Mouse (Mus musculus): ENCODE data around the gene Thsd7a.

The Thsd7a gene

DNA sequence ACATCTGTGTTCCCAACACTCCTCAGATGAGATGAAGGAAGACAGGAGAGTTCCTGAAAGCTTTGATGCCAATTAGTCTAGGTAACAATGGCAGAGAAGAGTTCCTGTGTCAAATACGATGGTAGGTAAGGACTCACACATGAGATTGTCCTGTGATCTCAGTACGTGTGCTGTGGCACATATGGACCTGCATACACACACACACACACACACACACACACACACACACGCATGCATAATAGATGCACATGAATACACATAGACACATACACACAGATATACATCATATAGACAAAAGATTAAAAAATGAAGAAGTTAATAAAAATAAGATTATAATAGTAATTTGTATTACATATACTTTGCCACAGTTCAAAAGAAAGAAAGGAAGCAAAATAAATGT lies 56.0 kb downstream of the Thsd7a start:
- no peak for DNase-seq (ENCODE audit: inconsistent ontology term)

DNA sequence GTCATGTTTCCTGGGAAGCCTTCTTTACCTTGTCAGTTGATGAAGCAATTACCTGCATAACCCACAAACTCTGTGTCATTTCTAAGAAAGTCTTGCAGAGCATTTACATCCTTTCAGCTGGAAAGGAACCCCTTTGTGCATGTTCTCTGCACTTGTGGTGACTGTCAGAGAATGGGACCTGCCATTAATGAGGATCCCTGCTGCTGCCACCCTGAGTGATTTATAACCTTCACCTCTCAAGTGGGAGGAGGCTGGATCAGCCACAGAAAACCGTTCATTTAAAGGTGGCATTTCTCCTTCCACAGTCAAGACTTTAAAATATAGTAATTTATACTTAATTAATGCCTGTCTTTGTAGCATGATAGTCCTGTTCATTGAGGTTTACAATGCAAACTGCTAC lies 99.6 kb downstream of the Thsd7a start:
- DNase-seq (ENCODE audit: inconsistent ontology term), result no peak

DNA sequence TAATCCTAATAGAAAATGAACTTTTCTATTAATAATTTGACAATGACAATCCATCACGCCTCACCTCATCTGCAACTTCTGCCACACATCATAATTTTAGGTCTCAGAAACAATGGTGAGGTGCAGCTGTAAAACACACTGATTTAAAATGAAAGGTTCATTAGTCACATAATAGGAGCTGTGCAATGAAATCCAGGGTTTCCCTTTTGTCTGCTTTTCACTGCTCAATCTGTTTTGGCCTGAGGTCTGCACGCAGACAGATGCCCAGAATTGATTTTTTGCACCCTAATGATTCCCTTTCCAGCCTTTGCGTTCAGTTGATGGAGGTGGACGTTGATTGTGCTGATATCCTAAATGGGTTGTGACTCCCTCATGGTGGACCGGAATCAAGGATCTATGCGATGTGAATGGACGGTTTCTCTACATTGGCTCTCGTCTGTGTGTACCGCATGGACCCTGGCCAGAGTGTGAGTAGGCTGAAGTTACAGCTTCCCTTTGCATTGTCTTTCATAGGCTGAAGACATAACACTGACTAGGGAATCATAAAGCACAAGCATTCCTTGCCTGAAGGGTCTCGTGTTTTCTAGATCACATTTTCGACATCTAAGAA lies 120.5 kb downstream of the Thsd7a start:
- DNase-seq (ENCODE audit: inconsistent ontology term), result peak; percentile 6

DNA sequence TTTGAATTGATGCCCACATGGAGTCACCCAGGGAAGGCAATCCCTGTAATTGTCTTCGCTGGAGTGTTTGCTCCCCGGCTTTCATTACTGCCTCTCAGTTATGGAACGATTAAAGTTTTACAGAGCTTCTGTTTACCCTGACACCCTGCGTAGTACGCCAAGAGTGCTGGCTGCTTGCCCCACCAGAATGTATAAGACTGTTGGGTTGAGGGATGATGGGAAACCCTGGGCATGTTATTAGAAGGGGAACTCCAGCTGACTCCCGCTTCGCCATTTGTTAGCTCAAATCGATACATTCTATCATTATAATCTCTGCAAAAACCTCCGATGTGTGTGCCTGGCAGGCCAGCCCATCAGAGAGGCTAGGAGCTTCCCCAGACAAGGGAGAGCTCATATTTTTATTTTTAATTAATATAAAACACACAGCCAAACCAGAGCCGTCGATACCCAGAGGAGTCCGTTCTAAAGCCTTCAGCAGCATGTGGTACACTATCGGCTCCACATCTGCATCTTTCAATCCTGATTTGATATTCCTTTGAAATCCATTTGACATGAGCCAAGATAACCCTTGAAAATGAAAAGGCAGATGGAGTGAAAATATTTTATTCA lies 142.5 kb downstream of the Thsd7a start:
- DNase-seq (ENCODE audit: inconsistent ontology term), result no peak

DNA sequence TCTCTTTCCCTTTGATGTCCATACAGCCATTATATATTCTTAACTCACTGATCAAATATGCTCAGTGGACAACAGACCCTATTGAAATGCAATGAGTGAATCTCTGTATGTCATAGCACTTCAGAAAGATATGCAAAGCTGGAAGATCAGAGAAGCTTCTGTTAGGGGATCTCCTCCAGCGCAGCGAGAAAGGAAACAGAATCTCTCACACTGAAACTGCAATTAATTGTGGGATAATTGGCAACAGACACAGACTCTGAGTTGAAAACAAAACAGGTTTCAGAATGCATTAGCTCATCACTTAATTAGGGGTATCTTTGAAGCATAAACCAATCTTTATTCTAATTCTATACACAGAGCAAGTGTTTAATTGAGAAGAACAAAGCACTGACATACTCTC lies 146.3 kb downstream of the Thsd7a start:
- DNase-seq (ENCODE audit: inconsistent ontology term), result peak; percentile 71

DNA sequence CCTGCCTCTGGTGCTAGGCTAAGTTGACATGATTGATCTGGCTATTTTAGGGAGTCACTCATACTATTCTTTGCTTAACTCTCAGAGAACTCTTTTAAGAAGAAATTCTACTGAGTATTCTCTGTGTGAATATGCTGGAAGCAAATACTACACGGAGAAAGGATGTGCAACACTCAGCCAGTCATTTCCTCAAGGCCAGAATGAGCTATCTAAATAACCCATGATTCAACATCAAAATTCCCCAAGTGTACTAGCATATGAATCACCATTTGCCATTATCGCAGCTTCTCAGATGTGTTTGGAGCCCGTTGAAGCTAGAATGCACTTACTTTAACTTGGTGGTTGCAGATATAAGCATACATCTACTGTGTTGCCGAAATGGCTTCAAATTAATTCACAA lies 147.0 kb downstream of the Thsd7a start:
- peak; percentile 19 for DNase-seq (ENCODE audit: inconsistent ontology term)

DNA sequence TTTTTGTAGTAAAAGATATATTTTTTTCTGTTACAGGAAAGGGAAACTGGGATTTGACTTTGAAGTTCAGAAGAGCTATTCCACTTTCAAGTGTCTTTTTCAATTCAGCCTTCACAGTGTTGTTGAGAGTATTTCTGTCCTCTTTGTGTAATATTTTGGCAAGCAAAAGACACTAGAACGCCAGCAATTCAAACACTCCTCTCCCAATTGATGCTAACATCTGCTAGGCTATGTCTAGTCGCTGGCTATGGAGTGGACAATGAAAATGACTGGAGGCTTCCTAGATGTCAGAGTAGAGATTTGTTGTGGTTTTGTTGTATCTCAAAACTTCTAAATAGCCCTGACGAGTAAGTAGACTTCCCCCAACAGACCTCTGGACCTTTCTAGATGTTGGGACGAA lies 164.8 kb downstream of the Thsd7a start:
- DNase-seq (ENCODE audit: inconsistent ontology term), result peak; percentile 28

DNA sequence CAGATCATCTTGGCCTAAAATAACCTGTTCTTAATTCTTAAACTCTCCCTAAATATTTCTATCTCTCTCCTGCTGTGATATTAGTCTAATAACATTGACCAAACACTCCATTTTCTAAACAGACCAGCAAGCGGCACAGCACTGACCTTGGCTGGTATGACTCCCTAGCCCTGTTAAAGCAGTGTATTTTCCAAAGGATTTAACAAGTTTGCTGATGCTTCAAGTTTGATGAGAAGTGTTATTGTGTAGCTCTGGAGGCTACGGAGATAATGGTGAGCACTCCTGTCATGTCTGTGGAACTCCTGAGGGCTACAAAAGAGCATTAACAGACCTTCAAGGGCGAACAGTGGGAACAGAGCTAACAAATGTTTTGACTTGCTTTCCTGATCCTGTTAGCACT lies 168.1 kb downstream of the Thsd7a start:
- no peak for DNase-seq (ENCODE audit: inconsistent ontology term)

DNA sequence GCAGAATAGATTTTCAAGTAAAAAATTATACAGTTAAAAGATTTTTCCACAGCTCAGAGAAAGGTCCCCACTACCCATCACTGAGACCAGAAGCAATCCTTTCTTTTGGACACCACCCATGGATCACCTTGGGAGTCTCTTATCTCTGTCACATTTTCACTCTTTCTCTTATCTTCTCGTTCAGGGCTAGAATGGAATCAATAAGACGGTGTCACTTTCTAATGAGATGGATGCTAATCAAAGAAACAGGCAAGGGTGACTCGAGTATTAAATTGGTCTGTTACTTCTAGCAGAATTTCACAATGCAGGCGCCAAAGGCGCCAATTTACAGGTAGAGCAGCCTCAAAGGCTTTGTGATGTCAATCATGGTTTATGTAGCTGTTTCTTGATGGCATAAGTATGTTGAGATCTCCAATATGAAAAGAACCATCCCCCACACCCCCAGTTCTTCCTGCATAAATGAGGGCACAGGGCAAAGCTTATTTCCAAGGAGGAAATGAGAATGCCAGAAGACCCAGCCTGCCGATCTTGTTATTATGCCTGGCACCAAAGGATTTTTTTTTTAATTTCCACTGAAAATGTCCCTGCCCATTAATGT lies 173.5 kb downstream of the Thsd7a start:
- no peak for DNase-seq (ENCODE audit: inconsistent ontology term)

DNA sequence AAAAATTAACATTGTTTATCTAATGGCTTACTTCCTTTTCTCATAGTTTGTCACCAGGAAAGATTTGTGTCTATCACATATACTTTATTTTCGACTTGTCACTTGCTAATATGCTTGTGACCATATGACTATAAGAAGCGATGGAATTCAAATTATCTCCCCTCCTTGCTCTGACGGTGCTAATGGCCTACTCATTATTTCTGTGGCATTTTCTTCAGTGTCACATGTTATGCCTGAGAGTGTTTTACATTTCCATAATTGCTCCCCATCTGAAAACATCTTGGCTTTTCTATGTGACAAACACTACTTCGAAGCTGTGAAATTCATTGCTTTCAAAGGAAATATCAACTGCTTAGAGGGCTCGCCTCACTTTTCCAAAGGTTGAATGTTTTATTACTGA lies 177.0 kb downstream of the Thsd7a start:
- DNase-seq (ENCODE audit: inconsistent ontology term), result no peak

DNA sequence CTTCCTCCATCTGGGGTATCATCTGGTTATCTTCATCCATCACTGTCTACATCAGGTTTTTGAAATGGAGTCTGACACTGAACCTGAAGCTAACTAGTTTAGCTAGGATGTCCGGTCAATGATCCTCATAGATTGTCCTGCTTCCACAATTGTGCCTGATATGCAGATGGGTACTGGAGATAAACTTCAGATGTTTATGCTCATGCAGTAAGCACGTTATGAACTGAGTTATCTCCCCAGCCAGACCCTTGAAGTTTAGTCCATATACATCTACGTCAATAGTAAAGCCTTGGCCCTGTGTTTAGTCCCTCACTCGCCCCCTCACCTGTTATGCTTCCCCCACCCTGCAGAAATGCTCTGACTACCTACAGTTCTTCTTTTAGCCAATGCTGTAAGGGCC lies 184.1 kb downstream of the Thsd7a start:
- no peak for DNase-seq (ENCODE audit: inconsistent ontology term)

DNA sequence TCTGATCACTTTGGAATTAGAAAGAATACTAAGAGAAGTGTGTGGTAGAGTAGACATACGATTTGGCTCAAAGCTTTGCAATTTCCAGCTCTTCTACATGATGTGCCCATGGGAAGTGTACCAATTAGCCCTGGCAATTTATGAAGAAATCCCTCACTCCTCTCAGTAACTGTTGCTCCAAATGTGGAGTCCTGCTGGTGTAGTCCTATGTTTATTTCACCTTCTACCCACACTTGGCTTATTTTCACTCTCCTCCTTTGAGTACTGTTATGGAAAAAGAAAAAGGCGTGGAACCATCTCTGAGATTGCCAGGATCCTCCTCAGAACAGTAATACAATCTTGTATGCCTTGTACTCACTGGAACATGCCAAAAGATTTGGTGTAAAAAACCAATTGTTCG lies 186.9 kb downstream of the Thsd7a start:
- no peak for DNase-seq (ENCODE audit: inconsistent ontology term)

DNA sequence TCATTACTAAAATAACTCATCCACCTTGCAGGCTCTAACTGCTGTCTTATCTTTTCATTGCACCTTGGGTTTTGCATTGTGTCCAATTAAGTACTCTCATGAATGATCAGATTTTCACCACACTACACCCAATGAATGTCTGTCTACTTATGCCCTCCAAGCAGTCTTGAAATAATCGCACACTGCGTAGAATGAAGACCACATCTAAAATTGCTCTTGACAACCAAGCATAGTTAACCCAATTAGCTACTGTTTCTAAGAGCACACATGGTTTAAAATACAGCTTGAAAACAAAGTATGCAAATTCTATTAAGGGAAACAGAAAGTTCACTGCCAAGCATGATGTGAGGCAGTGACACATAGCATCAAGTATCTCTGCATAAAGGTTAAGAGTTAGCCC lies 188.7 kb downstream of the Thsd7a start:
- DNase-seq (ENCODE audit: inconsistent ontology term), result no peak

DNA sequence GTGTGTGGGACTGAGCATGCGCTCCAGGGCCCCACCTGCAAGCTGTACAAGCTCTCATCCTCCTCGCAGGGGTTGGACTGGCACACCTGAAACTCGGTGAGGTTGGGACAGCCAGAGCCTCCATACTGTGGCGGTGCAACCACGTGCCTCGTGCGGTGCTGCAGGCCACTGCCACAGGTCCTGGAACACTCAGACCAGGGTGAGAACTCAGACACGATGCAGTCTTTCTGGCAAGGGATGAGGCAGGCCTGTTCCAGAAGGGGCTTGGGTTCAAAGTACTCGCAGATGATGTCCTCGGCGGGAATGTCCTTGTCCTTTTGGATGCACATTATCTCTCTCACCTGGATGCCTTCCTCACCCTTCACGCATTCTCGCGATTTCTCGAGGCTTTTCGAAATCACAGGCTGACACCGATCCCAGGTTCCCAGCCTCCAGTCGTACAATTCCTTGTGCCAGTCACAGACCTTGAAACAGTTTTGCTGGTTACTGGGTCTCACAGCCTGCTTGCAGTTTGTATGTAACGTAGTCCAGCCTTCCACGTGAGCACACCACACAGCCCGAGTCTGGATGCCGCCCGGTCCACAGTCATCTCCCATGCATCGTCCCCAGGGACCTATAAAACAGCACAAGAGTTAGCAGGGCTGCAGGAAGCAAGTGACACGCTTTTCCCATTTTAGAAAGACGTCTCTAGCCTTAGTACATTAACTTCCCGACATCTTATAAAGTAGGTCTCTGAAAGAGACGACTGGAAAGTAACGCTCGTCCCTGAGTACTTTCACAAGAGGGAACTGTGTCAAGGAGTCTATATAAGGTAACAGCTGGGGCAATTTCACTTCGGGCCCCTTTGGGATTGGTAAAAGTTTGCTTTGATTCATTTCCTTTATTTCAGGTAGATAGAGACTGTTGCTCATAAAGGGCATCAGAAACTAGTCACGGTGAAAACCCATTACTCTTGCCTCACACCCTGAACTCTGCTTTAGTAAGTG lies 193.8 kb downstream of the Thsd7a start:
- no peak for DNase-seq (ENCODE audit: inconsistent ontology term)

DNA sequence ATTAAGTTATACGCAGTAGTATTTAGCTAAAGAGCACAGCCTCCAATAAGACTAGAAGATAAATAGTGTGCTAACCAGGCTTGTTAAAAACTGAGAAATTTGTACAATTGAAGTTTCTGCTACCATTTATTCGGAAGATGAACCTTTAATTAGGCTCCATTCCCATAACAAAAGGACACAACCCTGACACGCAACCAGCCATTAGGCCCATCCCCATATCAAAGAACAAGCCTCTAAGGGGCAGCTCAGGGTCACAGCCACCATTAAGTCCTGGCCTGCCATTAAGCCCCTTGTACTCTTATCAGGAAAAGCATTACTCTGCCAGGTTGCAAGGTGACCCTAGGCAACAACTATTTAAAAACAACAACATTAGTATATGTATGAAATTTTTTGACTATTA lies 198.0 kb downstream of the Thsd7a start:
- DNase-seq (ENCODE audit: inconsistent ontology term), result no peak

DNA sequence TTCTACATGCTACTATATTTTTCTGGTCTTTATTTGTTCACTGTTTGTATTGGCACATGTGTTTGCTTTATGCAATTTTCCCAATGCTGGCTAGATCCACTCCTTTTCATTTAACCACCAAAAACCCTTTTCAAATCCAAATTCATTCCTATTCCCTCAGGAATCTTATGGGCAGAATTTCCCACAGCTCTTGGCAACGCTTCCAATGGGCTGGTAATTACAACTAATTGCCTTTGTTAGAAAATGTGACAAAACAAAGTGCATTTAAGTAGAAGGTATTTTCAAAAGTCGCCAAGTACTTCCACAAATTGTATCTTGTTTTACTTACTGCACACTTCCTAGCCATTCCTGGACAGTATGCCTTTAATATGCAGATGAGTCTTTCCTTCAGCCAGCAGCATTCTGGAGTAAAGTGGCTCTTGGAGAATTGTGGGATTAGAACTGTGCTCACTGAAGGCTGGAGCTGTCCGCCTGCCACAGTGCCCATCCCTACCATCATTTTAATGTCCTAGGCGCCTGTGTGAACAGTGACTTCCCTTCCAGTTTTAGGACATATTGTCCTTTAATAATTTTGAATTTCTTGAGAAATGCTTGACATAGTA lies 199.1 kb downstream of the Thsd7a start:
- DNase-seq (ENCODE audit: inconsistent ontology term), result peak; percentile 74

DNA sequence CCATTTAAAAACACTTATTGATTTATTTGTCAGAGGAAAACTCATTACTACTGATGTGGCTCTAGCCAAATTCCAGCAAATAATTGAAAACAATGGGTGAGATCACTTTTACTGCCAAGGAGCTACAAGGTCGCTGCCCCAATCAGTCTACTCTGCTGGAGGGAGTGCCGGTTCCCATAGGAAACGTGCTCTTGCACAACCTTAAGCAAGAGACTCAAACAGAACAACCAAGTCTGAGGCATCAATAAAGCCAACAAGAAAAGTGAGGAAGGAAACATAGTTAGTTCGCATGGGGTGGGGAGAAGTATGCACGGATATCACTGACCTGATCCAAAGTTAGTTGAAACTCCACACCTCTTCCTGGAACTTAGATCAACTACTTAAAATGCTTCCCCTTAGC lies 205.1 kb downstream of the Thsd7a start:
- peak; percentile 65 for DNase-seq (ENCODE audit: inconsistent ontology term)

DNA sequence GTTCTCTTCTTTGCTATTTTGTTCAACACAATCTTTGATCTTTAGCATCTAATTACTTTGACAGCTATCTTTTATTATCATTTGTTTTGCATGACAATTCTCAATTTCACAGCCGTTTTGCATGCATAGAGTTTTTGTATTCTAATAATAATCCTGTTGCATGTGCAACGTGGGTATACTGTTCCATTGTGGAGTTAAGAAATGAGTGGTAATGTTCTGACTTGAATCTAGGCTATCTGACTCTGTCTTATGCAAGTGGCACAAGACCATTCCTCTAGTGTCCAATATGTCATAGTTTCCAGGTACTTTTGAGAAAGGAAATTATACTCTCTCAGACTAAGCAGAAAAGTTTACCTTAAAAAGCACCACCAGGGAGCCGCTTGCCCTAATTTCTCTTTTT lies 206.7 kb downstream of the Thsd7a start:
- DNase-seq (ENCODE audit: inconsistent ontology term), result no peak

DNA sequence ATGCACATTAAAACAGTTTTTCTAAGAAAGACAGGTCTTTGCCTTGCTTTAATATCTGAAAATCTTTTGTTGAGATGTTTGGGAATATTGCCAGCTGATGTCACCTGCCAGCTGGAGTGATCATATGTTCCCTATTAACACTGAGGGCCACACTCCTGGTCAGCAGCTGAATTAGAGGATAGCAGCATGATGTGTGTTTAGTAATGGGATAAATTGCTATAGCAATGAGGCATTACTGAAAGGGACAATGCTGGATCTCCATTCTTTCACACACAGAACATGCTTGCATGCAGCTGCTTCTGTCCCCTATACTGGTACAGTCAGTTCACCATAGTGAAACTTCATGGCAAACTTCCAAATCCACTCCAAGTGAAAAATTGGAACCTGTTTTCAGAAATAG lies 230.1 kb downstream of the Thsd7a start:
- DNase-seq (ENCODE audit: inconsistent ontology term), result no peak

DNA sequence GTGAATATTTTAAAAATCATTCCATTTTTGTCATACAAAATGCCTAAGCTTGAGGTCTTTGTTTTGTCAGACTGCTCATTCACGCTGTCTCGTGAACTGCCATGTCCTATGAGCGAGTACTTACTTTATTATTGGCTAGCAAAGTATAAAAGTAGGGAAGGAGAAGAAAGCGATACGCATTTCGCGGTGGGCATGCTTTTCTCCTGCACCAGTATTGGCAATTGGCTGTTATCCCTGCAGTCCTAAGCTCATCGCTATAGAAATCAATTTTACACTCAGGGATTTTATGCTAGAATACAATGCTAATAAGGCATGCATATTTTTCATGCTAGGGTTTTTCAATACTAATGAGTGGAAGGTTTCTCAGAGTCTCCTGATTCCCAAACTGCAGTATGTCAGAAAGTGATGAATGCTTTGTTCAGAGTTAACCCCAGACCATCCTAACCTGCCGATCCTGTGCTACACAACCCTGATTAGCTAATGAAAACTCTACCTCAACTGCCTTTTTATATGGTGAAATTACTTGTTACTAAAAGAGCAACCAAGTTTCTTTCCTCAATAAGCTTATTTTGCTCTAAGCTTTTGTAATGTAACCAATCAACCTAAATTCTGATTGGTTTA lies 230.8 kb downstream of the Thsd7a start:
- DNase-seq (ENCODE audit: inconsistent ontology term), result no peak

DNA sequence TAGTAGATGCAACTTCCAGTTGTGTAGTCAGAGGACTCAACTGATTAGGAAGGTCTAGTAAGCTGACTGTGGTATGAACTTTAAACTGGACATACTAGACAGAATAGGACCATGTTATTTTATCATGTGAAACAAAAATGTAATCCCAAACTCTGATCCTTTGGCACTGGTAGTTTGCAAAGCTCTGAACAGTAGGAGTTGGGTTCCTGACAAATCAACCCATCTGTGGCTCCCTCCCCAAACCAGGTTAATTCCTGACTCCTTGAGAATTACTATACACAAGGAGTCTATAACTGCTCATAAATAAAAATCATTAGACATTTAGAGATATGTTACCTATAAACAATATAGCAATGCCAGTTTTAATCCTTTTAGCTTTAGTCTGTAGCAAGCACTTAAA lies 231.5 kb downstream of the Thsd7a start:
- no peak for DNase-seq (ENCODE audit: inconsistent ontology term)

DNA sequence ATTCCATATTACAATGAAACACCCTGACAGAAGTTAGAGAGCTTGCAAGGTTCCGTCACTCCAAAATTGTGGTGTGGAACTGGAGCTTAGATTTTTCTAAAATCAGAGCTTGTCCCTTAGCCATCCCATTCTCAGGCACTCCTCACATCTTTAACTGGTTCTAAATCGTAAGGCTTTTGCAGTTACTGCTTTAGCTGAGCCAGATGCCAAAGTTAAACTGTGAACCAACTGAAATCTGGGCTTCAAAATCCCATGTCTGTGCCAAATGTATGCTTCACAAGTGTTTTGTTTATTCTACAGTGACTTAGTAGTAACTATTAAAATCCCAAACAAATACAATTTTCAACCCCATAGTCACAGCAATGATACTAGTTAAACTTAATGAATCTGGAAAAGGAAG lies 242.3 kb downstream of the Thsd7a start:
- DNase-seq (ENCODE audit: inconsistent ontology term), result no peak
